Mouse (Mus musculus): ENCODE measurements around the gene Vmn1r29.
"Not testable (repeated sequence)": the region's sequence is repeated elsewhere in the genome, so short reads cannot be mapped to it uniquely, and the experiment has no call there.

Vmn1r29 gene

DNA sequence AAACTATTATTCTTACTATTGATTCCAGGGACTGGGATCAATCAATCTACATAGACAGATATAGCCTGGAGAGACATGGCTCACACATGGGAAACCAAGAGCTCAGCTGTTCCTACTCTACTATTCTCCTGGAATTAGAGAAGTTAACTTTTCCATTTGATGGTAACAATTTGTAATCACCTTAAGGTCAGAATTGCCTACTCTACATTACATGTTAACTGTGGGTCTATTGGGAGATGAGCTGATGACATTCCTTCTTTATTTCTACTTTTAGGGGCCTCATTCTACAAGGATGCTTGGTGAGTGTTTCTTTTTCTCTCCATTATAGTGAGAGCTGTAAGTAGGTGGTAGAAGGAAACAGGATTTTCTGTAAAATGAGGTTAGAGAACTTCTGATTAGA, at the start of gene Vmn1r29:
TSS of gene Vmn1r29 (plus strand) at position 301 of the 400 bp plus-strand sequence.
- no peak for DNase-seq (ENCODE audit: low read depth)

DNA sequence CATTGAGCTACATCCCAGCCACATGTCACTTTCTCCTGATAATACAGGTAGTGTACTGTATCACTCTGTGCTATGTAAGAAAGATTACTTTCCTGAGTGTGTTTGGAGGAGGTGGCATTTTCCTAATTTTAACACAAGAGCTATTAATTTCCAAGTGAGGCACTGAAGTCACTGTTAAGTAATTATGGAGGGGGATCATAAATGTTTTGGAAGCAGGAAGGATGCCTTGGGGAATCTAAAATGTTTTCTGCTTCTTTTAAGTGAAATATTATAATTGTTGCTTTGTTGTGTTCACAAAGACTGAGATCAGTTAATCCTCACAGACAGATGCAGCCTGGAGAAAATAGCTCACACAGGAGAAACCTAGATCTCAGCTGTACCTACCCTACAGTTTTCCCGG, 39.6 kb upstream of the Vmn1r29 start, which contains the start of gene Vmn1r28:
TSS of gene Vmn1r28 (plus strand) at position 301 of the 400 bp plus-strand sequence.
- no peak for DNase-seq (ENCODE audit: low read depth)

DNA sequence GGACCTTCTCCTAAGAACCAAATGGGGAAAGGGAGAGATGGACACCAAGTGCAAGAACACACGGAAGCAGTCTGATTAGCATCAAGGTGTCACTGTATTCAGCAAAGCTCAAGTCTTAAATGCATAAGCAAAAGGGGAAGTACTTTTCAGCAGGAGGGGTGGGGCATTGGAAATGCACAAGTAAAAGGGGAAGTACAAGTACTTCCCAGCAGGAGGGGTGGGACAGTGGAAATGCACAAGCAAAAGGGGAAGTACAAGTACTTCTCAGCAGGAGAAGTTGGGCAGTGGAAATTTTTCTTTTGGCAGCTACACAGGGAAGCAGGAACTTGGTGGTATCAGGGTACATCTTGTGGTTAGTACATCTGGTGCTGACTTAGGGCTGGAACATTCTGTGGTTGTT, 21.7 kb upstream of the Vmn1r29 start:
- DNase-seq (ENCODE audit: low read depth), result not testable (repeated sequence)

DNA sequence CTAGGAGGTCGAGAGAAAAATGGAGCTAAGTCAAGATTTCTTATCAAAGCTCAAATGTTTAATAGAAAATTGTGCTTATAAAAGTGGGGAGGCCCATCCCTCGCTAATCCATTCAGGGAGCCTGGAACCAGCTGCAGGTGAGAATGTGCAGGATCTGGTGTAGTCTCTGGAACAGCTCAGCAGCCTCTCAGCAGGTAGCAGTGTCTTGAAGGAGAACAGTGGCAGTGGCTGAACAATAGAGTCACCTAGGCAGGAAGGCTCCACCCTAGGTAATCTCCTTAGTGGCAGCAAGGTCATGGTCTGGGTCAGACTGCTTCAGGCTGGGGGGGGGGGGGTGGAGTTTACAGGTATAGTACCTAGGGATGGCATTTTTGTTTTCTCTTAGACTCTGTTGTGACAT, 9.1 kb upstream of the Vmn1r29 start:
- no peak for DNase-seq (ENCODE audit: low read depth)

DNA sequence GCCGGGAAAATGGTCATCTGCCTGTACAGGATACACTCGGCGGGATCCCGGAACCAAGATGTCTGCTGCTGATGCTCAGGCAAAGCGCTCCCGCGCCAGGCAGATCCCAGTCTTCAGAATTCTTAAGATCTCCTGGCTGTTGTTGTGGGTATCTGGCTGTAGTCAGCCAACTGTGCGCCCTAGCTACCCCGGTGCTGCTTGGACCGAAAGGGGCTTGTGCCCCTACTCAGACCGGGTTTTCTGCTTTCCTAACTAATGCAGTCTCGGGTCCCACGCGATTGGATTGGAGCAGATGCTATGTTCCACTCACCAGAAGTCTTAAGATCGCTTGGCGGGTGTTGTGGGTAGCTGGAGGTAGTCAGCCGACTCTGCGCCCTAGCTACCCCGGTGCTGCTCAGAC, 2.8 kb upstream of the Vmn1r29 start:
- DNase-seq (ENCODE audit: low read depth), result not testable (repeated sequence)

DNA sequence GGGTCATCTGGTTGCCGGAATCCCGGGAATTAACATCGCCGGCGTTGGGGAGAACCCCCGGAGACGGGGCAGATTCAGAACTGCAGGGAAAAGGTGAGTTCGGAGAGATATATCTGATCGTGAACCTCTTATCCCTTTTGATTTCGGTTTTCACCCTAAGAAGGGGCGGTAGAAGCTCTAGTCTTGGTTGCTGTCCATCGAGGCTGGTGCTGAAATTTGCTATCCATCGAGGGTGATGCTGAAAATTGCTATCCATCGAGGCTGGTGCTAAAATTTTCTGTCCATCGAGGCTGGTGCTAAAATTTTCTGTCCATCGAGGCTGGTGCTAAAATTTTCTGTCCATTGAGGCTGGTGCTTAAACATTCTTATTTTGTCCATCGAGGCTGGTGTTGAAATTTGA, 29.3 kb downstream of the Vmn1r29 start:
- DNase-seq (ENCODE audit: low read depth), result not testable (repeated sequence)

Measured in NIH3T3 (cell line).